Mouse (Mus musculus) adrenal gland, adult 10 weeks (tissue): ENCODE results near the gene Wdr41. TPM values are rescaled to one million over a fixed set of nuclear protein-coding genes. Genes with fewer than 3 reads are reported as not detected.

Source experiments
- polyA plus RNA-seq: library from polyadenylated mRNA; stranded (reverse); fragments of 350-450 nt; fragmentation: Illumina TruSeq; extraction: RNeasy Lipid Tissue Mini Kit (QIAGEN cat#74804); gene quantifications from one replicate; pipeline ENCODE4 v1.2.3, GENCODE M21; 2014; ENCODE audit warnings: low read depth, low replicate concordance

Wdr41 gene
- 27.1 TPM for polyA plus RNA-seq

GRCm38 (mm10) chr13:94976219-94977186 lies at the start of gene Wdr41:
TSS of gene Wdr41 (plus strand) at chr13:94976344.

Other genes starting within 250 kb of the Wdr41 start
- 359 TPM for gene Tbca, start 187.4 kb upstream of the Wdr41 start, polyA plus RNA-seq
- not detected for gene Otp, start 100.7 kb upstream of the Wdr41 start, polyA plus RNA-seq